Mouse (Mus musculus) hindbrain, embryonic 10.5 days (tissue): ENCODE data around the gene Prr23a1. TPM values are rescaled to one million over a fixed set of nuclear protein-coding genes. Genes with fewer than 3 reads are reported as not detected.
A peak's percentile ranks its signal among the peaks of the same experiment; 100 is the strongest.

ENCODE experiments used
- DNase-seq: peaks from one replicate; pipeline ENCODE4 v3.0.0-alpha.2; 2017; ENCODE audit warnings: low spot score
- H3K27ac ChIP-seq: fragments of 300-500 bp; sonication (generic); 2 replicates; pipeline ENCODE4 v1.5.1; 2016; ENCODE audit warnings: mild to moderate bottlenecking, moderate library complexity
- H3K27me3 ChIP-seq: fragments of 300-500 bp; sonication (generic); 2 replicates; pipeline ENCODE4 v1.6.1; 2016; ENCODE audit warnings: mild to moderate bottlenecking; ENCODE audit not compliant: poor library complexity, insufficient read depth, severe bottlenecking
- H3K36me3 ChIP-seq: fragments of 300-500 bp; sonication (generic); 2 replicates; pipeline ENCODE4 v1.6.1; 2016; ENCODE audit warnings: mild to moderate bottlenecking, moderate library complexity
- H3K4me1 ChIP-seq: fragments of 300-500 bp; sonication (generic); replicated peaks from 2 replicates; pipeline ENCODE4 v1.6.1; 2016; ENCODE audit warnings: mild to moderate bottlenecking
- H3K4me3 ChIP-seq: fragments of 300-500 bp; sonication (generic); 2 replicates; pipeline ENCODE4 v1.5.1; 2016; ENCODE audit warnings: mild to moderate bottlenecking, moderate library complexity
- H3K9me3 ChIP-seq: fragments of 300-500 bp; sonication (generic); 2 replicates; pipeline ENCODE4 v1.6.1; 2016; ENCODE audit warnings: mild to moderate bottlenecking, moderate library complexity
- WGBS: fragments of 180-500 bp; shearing (Covaris S2); methylation state at CpG from one replicate; pipeline ENCODE4 v1.1.7; 2016; 5-methylcytosine and 5-hydroxymethylcytosine counted together
- polyA plus RNA-seq: library from polyadenylated mRNA; unstranded; fragments of >200 nt; fragmentation: Nextera tagmentation; extraction: Ambion mirVana; gene quantifications from 2 replicates; pipeline ENCODE4 v1.2.1, GENCODE M21; 2016

Prr23a1 gene
- polyA plus RNA-seq, 1 experiment from 2014 or later, result not detected

- H3K9me3 ChIP-seq, result no peaks in the 10 kb centered on the region
- no peak for DNase-seq
- 59% methylated on average over 5 of the region's 5 CpGs for WGBS
- no peaks in the 10 kb centered on the region for H3K36me3 ChIP-seq
- 0 out of 2 replicates have a peak, but pooled peaks cover 7% of the 10 kb centered on the region for H3K4me1 ChIP-seq
- no peaks in the 10 kb centered on the region for H3K27me3 ChIP-seq
- no peak overlapping the region for H3K4me3 ChIP-seq
- no peak overlapping the region for H3K27ac ChIP-seq
Observed at GRCm38 (mm10) chr9:98829508-98829907, 12.8 kb upstream of the Prr23a1 start.

GRCm38 (mm10) chr9:98837537-98838074 lies 4.7 kb upstream of the Prr23a1 start:
- no peak for DNase-seq
- WGBS, result 76% methylated on average over 7 of the region's 7 CpGs

GRCm38 (mm10) chr9:98856210-98856609 lies 13.9 kb downstream of the Prr23a1 start, which contains the start of gene Prr23a2:
Gene Prr23a2, plus strand, starts transcription at chr9:98856494.
- H3K9me3 ChIP-seq, result no peaks in the 10 kb centered on the region
- 74% methylated on average over 18 of the region's 18 CpGs for WGBS
- no peak within 1 kb of the TSS for H3K27ac ChIP-seq
- H3K4me3 ChIP-seq, result no peak within 1 kb of the TSS
- no peak for DNase-seq
- no peaks in the 10 kb centered on the region for H3K4me1 ChIP-seq
- H3K36me3 ChIP-seq, result no peaks in the 10 kb centered on the region
- no peaks in the 10 kb centered on the region for H3K27me3 ChIP-seq

More at GRCm38 (mm10) chr9:98837537-98838074, 4.7 kb upstream of the Prr23a1 start:
- Histone ChIP-seq H3K9me3 (peaks cover 8% of the 10 kb centered on the region), H3K36me3 (no peaks in the 10 kb centered on the region), H3K27me3 (peaks cover 7% of the 10 kb centered on the region), H3K4me1 (peaks cover 12% of the 10 kb centered on the region; the same call in 1 of the 2 replicates), H3K27ac (no peak overlapping the region), H3K4me3 (no peak overlapping the region)

GRCm38 (mm10) chr9:98863463-98863862 lies 21.2 kb downstream of the Prr23a1 start:
- Histone ChIP-seq H3K4me3 (no peak overlapping the region), H3K9me3 (0 out of 2 replicates have a peak, but pooled peaks cover 9% of the 10 kb centered on the region), H3K27me3 (peaks cover 17% of the 10 kb centered on the region), H3K27ac (no peak overlapping the region), H3K36me3 (no peaks in the 10 kb centered on the region), H3K4me1 (no peaks in the 10 kb centered on the region; the same call in 1 of the 2 replicates)
- 74% methylated on average over 3 of the region's 3 CpGs for WGBS
- DNase-seq, result no peak

- 0 out of 2 replicates have a peak, but pooled peaks cover 9% of the 10 kb centered on the region for H3K9me3 ChIP-seq
- H3K4me1 ChIP-seq, result no peaks in the 10 kb centered on the region; the same call in 1 of the 2 replicates
- H3K27me3 ChIP-seq, result peaks cover 17% of the 10 kb centered on the region
- DNase-seq, result no peak
- no peak within 1 kb of the TSS for H3K27ac ChIP-seq
- H3K4me3 ChIP-seq, result peak within 1 kb of the TSS; percentile 24
- WGBS, result 61% methylated on average over 22 of the region's 22 CpGs
- no peaks in the 10 kb centered on the region for H3K36me3 ChIP-seq
Observed at GRCm38 (mm10) chr9:98864571-98864970, 22.3 kb downstream of the Prr23a1 start, which contains the start of gene Prr23a3. Gene Prr23a3, plus strand, starts transcription at chr9:98864767.

Other genes starting within 250 kb of the Prr23a1 start
- 75.6 and 78.5 TPM in 2 replicates for gene Mrps22, start 240.8 kb upstream of the Prr23a1 start, polyA plus RNA-seq
- not detected in 2 replicates for gene Prr23a2, start 14.0 kb downstream of the Prr23a1 start, polyA plus RNA-seq
- gene Prr23a3, start 22.3 kb downstream of the Prr23a1 start, polyA plus RNA-seq, result 0.29 TPM in 1 of 2 replicates, not detected in the other
- gene 7420426K07Rik, start 60.6 kb downstream of the Prr23a1 start, polyA plus RNA-seq, result not detected in 2 replicates
- gene Foxl2, start 112.8 kb downstream of the Prr23a1 start, polyA plus RNA-seq, result 2.4 and 3.1 TPM in 2 replicates
- 73.7 and 77.8 TPM in 2 replicates for gene Faim, start 143.9 kb downstream of the Prr23a1 start, polyA plus RNA-seq
- gene Gm1123, start 193.2 kb downstream of the Prr23a1 start, polyA plus RNA-seq, result not detected in 2 replicates